Mouse (Mus musculus): ENCODE results near the gene 2410004B18Rik.
"Not testable (repeated sequence)": the region's sequence is repeated elsewhere in the genome, so short reads cannot be mapped to it uniquely, and the experiment has no call there.

2410004B18Rik gene

DNA sequence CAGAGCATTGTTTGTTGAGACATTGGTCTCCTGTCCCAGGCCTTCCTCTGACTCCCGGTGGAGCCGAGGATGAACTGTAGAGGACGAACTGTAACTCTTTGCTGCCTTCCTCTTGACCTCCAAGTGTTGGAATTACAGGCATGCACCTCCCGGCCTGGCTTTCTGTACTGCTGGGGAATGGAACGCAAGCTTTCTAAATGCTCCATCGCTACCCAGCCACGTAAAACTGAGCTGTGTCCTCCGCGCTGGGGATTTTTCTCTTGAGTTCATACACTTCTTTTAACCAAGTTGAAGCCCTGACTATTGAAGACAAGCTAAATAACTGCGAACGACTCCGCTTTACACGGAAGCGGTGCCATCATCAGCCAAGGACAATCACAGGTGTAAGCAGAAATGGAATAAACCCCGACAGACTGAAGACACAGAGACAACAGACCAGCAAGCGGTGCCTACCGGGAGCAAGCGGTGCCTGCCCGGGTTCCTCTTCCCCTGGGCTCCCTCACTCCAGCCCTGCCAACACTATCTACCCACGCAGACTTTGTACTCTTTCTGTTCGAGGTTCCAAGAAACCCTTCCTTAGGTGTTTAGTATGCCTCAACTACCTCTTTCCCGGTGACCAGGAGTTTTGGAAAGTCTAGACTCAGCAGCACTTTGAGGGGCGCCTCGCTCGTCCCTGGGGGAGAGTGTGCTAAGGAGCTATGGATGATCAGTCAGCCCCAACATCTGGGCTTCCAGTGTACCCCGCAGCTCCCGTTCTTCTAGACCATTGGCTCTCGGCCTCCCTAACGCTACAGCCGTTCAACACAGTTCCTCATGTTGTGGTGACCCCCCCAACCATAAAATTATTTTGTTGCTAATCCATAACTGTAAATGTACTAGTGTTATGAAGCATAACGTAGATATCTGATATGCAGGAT, 25.5 kb downstream of the 2410004B18Rik start:
- in situ Hi-C loops (cut with MboI, MseI): no loop called here

DNA sequence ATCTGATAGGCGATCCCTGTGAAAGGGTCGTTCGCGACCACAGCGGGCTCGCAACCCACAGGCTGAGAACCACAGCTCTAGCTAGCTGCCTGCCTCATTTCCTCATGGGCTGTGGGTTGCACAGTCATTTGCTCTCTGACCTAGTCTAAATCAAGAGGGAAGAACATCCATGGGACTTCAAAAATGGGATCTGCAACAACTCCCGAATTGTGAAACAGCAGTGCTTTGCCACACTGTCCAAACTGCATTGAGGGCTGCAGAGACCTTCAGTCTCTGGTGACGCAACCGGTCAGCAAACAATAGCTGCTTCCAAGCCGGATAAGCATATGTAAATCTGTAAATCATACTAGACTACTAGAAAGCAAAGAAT, 26.2 kb downstream of the 2410004B18Rik start:
- in situ Hi-C loops (cut with MboI, MseI): no loop called here

DNA sequence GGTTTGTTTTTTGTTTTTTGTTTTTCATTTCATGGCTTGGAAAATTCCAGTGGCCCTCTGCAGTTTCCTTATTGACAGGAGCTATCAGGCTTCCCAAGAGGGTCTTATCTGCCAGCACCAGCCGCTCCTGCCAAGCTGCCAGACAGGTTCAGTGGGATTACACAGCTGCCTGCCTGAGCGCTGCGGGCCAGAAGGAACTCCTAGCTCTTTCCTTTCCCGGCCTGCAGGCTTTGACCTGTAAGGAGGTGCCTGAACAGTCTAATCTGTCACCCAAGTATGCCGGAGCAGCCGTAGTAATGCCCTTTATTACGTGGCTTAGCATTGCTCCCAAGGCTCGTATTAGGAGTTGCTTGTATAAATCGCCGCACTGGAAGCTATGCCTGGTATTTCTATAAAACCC, 26.7 kb downstream of the 2410004B18Rik start:
- in situ Hi-C loops (cut with MboI, MseI): no loop called here

DNA sequence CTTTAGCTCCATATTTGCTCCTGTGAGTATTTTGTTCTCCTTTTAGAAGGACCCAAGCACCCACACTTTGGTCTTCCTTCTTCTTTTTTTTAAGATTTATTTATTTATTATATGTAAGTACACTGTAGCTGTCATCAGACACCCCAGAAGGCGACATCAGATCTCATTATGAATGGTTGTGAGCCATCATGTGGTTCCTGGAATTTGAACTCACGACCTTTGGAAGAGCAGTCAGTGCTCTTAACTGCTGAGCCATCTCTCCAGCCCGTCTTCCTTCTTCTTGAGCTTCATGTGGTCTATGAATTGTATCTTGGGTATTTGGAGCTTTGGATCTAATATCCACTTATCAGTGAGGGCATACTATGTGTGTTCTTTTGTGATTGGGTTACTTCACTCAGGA, 27.8 kb downstream of the 2410004B18Rik start:
- in situ Hi-C loops (cut with MboI, MseI): not testable (repeated sequence)

DNA sequence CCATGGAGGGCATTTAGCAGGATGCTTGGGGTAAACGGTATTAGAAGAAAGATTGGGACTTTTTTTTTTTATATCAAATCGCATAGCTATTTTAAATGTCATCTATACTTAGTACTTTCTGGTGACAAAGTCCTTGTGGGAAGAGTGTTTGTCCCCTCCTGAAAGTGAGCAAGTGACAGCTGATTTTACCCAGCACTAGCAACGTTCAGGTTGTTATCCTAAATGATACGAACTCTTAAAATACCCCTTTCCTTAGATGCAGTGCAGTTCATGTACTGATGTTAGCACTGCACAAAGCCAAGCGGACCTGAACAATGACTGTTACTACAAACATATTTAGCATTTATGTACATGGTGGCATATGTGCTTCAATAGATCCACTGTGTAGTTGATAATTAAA, 29.0 kb downstream of the 2410004B18Rik start:
- in situ Hi-C loops (cut with MboI, MseI): no loop called here

DNA sequence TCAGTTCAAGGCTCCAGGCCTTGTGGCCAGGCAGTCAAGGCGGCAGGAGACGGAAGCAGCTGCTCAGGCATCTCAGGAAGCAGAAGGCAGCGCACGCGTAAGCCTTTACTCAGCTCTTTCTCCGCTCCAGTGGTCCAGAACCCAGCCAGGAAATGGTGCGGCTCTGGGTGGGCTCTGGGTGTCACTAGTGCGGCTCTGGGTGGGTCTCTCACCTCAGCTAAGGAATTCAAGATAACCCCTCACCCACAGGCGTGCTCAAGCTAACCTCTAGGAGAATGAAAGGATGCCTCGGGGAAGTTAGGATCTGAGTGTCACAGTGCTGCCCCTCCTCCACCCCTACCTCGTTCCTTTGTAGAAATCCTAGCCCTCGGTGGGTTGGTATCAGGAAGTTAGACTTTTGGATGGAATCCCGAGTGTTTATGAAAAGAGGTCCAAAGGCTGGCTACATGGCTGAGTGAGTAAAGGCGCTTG, 31.3 kb downstream of the 2410004B18Rik start:
- in situ Hi-C loops (cut with MboI, MseI): no loop called here

DNA sequence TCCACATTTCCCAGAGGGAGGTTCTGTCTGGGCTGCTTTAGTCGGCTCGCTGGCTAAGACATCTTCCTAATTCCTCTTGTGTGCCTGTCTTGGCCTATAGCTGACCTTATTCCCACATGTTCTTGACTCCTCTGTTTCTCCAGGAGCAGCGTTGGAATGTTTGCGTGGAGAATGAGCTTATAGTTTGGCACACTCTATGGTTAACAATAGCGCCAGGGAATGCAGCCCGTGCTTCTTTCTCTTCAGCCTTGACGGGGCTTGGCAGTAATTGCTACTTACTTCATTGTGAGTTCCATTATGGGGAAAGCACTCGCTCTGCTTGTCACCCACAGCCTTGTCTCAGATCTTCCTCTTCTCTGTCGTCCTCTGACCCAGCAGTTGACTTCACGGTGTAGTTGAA, 33.7 kb downstream of the 2410004B18Rik start:
- in situ Hi-C loops (cut with MboI, MseI): no loop called here

DNA sequence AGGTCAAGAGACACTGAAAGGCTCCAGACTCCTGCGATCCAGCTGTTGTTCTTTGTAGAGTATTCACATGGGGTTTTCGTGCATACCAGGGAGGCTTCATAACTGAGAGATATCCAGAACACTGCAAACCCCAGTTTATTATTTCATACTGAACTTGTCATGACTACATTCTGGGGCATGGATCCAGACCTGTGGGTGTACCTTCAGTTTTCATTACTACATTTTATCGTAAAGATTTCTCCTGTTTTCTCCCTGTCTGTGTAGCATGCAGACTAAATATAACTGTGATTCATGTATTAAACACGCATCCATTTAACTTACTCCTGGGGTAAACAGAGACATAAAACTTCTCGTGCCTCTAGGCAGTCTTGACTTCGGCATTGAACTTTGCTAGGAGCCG, 37.2 kb downstream of the 2410004B18Rik start:
- in situ Hi-C loops (cut with MboI, MseI): no loop called here

DNA sequence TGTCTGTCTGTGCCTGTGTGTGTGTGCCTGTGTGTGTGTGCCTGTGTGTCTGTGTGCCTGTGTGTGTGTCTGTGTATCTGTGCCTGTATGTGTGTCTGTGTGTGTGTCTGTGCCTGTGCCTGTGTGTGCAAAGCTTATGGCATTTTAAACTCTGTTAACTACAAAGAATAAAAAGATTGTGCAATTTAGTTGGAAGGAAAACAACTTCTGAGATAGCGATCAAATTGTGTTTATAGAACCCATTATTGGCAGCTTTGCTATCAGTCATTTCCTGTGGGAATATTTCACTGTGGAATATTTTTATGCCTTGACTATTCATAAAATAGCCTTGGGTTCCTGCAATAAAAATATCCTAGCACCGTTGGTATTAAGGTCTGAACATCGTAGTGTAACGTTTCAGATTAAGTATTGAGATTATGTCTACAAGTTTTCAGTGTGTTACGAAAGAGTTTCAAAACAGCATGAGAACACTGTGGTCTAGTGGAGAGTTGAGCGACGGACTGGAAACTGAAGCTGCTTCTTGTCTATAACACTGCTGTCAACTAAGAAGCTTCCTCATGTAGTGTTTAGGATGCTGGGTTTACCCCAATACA, 47.6 kb downstream of the 2410004B18Rik start:
- in situ Hi-C loops (cut with MboI, MseI): no loop called here

DNA sequence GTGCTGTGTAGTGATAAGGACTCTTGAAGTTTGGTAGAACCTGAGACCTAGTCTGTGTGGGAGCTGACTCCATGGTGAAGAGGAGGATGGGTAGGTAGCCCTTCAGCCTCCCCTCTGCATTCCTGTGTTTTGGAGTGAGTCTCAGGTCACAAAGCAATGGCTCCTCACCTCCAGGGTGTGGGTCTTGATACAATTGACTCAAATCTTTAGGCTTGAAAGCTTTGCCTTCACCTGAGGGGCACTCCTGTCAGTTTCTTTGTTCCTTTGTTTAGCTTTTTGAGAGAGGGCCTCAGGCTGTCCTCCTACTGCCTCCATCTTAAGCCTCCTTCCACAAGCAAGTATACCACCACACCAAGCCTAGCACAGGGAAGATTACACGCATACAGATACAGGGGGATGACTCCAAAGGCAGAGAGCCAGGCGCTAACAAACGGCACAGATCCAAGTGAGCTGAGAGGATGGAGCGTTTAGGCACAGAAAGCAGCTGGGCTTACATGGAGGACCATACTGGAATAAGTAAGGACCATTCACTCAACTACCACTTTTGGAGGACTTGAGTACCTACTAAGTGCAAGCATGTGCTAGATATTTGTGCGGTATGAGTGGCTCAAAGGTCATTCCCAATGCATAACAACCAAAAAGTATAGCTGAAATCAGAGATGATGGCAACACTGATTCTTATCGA, 48.6 kb downstream of the 2410004B18Rik start:
- in situ Hi-C loops (cut with MboI, MseI): no loop called here

DNA sequence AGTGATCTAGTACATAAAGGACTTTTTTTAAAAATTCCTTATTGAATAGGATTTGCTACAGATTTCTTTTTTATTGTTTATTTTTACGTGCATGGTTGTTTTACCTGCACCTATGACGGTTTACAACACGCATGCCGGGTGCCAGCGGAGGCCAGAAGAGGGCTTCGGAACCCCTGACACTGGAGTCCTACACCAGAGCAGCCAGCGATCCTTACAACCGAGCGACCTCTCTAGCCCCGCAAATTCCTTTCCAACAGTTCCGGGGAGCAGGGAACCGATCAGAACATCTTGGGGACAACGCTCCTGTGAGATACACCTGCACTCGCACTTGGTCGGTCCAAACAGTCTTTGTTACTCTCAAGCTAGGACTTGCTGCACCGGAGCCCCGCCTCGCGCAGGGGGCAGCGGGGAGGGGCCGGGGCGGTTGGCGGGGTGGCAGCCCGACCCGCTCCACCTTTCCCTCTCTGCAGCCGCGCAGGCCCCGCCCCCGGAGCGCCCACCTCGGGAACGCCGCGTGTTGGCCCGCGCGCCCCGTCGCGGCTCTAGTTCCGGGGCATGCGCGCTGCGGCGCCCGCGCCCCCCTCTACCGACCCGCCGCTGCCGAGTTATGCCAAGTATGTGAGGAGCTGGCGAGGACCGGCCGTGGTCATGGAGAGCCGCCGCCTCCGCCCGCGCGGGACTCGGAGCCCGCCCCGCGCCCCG, 49.6 kb downstream of the 2410004B18Rik start, which contains the start of gene Syde2:
Syde2 (plus strand) TSS at position 603 of the 702 bp plus-strand sequence.
- in situ Hi-C loops (cut with MboI, MseI): no loop called here

DNA sequence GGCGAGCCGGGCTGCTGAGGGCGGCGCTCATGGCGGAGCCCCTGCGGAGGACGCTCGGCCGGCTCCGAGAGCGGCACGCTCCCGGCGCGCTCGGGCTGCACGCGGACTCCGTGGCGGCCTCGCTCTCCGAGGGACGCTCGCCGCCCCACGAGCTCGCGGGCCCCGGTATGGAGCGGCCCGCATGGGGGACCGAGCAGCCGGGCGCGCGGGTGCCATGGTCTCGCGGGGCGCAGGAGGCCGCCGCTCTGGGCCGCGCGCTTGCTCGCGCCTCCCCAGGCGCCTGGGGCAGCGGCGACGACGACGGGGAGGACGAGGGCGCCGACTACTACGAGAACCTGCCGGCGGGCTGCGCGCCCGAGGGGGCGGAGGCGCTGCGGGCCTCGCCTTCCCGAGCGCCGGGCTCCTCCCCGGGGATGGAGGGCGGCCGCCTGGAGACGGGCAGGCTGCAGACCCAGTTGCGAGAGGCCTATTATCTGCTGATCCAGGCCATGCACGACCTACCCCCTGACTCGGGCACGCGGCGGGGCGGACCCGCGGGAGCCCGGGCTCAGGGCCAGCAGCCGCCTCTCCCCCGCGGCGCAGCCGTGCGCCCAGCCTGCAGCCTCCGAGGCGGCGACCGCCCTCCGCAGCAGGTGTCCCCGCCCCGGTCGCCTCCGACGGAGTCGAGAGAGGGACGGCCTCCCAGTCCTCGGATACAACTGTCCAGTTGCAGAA, 50.3 kb downstream of the 2410004B18Rik start:
- in situ Hi-C loops (cut with MboI, MseI): no loop called here

DNA sequence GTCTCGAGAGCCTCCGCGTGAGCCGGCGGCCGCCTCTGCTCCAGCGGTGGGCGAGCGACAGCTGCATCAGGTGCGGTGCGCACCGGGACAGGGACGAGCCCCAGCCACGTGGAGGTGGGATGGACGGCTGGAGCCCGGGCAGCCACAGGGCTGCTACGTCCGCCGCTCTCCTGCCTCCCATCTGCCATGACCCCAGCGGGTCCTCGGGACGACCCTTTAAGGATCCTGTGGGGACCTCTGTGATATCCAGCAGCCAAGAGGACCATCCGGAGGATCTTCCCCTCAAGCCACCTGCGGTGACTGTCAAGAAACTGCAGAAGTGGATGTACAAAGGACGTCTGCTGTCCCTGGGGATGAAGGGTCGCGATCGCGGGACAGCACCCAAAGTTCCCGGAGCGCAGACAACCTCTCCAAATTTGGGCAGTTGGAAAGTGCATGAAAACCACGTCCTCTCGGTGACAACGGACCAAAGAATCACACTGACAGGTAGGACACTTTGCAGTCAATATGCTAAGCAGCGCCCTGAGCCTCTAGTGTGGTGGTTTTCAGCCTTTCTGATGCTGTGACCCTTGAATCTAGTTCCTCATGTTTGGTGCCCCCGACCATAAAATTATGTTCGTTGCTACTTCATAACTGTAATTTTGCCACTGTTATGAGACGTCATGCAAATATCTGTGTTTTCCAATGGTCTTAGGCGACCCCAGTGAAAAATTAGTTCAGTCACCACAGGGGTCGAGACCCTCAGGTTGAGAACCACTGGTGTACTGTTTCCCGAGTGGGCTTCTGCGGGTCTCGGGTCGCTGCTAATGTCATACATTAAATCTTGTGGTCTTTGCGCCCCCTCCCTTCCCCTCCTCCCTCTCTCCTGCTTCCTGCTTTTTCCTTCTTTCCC, 51.1 kb downstream of the 2410004B18Rik start:
- in situ Hi-C loops (cut with MboI, MseI): no loop called here

DNA sequence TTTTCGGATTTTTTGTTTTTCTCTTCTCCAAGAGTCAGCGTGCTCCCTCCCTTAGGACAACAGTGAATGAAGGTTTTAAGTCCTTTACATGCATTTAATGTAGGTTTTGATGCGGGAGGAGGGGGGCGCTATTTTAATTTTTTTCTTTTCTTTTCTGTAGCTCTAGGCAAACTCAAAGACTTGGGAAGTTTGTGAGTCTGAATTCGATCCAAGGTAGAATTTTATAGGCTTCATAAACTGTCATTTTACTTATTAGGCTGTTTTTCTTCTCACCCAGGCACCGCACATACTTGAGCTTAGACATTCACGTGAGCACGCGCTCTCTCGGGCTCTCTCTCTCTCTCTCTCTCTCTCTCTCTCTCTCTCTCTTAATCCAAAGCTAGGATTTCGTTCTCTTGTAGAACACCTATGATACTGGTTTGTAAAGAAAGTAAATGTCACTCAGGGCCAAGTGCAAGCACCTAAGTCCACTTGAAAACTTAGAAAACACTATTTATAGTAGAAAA, 51.8 kb downstream of the 2410004B18Rik start:
- in situ Hi-C loops (cut with MboI, MseI): no loop called here

DNA sequence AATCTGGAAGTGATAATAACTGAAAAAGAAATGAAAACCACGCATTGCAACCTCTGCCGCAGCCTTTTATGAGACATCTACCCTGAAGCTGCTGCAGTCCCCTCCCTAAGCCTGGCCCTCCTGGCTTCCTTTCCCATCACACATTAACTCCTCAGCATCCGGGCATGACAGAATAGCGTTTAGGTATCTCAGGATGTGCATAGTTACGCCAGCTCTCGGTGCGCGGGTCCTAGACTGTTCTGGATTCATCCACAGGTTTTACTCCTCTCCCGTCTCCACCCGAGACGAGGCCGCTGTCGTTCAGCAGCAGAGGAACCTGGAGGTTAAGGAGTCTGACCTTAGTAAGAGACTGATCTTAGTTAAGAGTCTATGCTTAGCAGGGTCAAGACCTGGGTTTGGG, 53.3 kb downstream of the 2410004B18Rik start:
- in situ Hi-C loops (cut with MboI, MseI): no loop called here

DNA sequence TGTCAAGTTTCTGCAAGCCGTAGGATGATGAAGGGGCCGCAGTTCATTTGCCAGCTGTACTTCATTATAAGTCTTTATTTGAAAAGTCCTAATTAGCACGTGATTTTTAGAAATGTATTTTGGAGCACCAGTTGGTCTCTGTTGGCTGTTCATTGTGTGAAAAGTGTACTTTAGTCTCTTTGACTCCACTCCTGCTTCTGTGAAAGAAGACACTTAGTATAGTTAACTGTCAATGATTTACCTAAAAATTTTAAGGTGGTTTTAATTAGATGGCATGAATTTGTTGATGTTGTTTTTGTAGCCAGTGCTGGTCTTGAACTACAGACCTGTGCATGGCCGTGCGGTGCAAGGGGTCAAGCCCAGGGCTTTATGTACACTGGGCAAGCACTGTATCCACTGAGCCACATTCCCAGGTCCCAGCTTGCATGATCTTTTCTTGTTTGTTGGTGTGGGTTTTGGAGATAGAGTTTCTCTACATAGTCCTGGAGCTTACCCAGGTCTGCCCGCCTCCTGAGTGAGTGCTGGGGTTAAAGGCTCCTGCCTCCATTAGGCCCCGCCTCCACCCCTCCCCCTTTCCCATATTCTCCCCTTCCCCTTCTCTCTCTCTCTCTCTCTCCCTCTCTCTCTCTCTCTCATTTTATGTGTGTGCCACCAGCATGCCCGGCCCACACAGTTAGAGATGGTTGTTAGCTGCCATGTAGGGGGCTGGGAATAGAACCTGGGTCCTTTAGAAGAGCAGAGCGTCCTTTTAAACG, 54.3 kb downstream of the 2410004B18Rik start:
- in situ Hi-C loops (cut with MboI, MseI): no loop called here

DNA sequence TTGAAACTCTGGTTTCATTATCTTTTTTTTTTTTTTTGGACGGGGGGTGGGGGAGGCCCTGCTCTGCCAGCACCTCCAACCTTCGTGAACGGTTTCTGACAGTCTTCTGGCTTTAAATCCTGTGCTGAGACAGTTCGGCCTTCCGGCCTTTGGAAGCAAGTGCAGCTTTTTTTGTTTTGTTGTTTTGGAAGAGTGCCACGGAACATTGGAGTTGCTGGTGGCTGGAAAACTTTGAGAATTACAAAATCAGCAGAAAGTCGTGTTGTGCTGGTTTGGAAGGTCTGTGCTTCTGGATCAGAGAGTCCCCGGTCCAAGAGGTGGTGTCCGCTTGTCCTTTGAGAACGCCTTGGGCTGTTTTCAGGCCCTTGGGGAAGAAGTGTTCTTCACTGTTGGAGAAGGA, 55.0 kb downstream of the 2410004B18Rik start:
- in situ Hi-C loops (cut with MboI, MseI): no loop called here

DNA sequence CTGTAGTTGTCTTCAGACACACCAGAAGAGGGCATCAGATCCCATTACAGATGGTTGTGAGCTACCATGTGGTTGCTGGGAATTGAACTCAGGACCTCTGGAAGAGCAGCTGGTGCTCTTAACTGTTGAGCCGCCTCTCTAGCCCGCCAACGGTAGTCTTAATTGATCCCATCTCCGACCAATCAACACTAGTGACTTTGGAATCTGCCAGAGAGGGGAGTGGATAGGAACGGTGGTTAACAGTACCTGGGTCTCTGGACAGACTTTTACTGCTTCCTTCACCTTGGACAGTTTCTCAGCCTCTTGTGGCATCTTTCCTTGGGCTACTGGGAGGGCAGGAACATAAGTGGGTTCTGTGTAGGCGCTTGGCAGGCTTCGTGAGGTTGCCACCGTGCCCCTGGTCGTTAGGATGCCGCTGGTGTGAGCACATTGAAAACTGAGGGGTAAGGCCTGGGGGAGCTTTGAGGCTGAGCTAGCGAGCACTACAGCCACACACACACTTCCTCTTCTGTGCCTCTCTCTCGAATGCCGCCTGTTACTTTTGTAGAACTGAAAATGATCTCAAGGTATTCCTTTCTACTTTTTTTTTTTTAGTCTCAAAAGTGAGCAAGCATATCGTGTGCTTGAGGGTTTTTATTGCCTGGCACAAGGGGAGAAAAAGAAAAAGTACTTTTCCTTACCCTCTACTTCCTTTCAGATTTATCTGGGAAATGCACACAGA, 55.8 kb downstream of the 2410004B18Rik start:
- in situ Hi-C loops (cut with MboI, MseI): no loop called here

All from T-helper 17 cell (primary cell).